Mouse (Mus musculus) T-cell, adult 2 months (primary cell): Measurements from ENCODE around the gene Apaf1.
A peak's percentile ranks its signal among the peaks of the same experiment; 100 is the strongest.

Source experiments
- DNase-seq: peaks from one replicate; pipeline ENCODE4 v3.0.0; 2022; ENCODE audit warnings: low spot score

Gene Apaf1

DNA sequence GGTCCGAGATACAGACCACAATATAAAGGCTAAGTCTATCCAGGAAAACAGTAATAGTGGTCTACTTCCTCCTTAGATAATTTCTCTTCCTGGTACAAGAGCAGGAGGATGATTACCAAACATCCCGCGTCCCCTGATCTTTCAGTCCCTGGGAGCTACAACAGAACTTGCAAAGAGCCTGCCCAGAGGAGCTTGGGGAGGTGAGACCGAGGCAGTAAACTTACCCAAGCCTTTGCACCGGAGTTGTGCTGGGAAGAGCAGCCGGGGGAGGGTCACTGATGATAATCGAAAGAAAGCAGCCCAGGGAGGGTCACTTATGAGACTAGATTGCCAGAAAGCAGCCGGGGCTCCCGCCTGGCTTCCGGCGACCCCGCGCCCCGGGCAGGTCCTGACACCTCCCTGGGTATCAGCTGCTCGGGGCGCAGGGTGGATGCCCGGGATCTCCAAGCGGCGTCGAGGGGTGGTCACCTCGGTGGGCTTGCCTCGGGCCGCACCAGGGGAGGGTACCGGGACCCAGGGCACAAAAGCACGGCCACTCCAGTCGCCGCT lies 537 bp downstream of the Apaf1 start:
- no peak for DNase-seq

DNA sequence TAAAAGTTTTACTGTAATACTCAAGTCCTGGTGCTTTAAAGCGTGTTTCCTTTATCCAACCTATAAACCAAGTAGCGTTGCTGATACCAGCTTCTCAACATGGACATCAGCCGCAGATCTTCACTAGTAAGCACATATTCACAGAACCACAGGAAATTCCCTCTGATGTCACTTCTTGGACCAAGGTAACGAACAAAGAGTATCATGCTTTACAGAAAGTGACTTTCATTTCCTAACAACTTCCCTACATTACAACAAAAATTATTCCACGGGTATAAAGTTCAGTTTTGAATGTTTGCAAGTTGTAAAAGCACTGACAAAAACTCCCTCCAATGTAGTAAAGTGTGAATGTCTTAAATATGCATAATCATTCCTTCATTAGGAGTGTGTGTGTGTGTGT lies 2.0 kb downstream of the Apaf1 start:
- DNase-seq = no peak

DNA sequence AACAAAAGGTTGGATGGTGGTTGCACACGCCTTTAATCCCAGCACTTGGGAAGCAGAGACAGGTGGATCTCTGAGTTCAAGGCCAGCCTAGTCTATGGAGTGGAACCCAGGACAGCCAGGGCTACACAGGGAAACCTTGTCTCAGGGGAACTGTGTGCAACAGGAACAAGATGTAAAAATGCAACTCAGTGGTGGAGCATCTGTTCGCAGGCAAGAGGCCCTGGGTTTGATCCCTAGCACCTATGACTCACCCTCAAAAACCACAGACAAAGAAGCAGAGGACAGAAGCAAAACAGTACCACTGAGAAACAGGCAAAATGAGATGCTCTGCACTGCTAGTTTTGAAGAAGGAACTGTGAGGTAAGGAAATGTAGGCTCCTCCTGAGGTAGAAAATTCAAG lies 5.9 kb downstream of the Apaf1 start:
- DNase-seq = no peak

DNA sequence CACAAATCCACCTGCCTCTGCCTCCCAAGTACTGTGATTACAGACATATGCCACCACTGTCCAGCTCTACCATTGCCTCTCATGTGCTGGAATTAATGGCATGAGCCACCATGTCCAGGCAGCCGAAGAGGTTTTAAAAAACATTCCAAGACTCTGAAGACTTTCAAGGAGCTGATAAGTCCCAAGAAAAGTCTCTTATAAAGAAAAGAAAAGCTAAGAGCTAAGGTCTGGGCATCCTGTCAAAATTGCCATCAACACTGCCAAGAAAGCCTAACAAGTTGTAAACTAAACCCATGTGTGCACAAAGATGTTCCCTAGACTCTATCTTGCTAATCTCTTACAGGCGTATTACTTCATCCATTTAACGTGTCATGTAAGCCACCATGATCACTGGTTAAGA lies 9.2 kb downstream of the Apaf1 start:
- no peak for DNase-seq

DNA sequence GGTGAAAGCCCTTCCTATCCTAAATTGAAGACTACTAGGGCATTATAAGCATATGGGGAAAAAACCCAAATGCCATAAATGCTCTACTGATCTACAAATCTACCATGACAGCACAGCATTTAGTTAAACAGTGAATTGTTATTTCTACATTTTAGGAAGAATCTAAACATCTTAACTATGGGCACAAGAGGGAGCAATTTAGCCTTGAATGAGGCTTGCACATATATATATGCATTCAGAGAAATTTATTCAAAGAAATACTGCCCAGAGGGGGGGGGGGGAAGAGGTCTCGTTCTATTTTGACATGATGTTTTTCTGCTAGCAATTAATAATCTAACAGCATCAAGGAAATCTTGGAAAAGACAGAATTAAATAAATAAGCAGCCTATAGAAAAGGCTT lies 10.8 kb downstream of the Apaf1 start:
- DNase-seq = peak; percentile 7

DNA sequence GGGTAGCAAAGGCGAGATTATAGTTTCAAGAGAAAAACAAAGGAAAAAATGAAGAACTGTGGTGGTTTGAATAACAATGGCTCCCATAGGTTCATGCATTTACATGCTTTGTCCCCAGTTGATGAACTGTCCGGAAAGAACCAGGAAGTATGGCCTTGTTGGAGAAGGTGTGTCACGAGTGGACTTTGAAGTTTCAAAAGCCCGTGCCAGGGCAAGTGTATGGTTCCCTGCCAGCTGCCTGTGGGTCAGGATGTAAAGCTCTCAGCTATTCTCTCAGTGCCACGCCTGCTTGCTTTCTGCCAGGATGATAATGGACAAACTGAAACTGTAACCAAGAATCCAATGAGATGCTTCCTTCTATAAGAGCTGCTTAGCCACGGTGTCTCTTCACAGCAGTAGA lies 20.2 kb downstream of the Apaf1 start:
- no peak for DNase-seq

DNA sequence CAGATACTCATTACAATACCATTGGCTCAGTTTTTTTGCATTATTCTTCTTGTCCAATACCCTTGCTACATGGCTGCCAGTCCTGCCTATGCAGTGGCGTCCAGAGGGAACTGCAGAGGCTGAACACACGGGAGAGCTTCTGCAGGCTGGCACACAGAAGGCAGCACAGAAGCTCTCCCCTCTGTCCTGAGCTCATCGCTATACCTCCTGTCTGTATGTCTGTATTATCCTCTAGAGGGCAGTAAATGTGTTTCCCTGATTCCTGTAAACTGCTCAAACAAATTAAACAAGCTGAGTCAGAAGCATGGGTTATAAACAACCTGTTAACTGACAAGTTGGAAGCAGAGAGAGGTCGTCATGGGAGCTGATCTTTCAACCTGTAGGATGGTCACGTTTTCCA lies 21.8 kb downstream of the Apaf1 start:
- DNase-seq = no peak

DNA sequence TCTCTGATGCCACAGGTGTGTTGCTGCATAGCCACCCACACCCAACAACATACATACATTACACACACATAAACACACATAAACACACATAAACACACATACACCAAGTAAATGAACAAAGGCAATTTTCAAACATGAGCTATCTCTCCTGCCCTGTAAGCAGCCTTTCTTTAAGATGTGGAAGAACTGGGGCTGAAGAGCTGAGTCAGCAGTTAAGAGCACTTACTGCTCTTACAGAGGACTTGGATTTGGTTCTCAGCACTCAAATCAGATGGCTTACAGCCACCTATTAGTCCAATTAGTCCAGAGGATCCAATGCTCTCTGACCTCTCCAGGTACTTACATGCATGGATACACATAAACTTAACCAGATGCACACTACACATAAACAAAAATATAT lies 29.8 kb downstream of the Apaf1 start:
- DNase-seq = no peak

DNA sequence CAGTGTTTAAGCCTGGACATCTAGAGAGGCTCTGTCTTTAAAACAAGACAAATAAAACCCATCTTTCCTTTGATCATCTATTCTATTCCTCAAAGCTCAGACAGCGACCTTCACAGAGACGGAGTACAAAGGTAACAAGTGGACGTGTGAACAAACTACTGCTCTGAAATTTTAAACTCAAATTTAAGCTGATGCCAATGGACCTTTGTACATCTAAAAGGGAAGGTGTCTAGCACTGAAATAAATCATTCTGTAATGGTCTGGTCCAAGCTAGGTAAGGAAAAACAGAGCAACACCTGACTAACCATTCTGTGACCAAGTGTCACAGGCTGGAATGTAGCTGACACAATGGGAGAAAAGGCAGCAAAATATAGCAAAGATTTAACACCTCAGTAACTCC lies 31.4 kb downstream of the Apaf1 start:
- no peak for DNase-seq

DNA sequence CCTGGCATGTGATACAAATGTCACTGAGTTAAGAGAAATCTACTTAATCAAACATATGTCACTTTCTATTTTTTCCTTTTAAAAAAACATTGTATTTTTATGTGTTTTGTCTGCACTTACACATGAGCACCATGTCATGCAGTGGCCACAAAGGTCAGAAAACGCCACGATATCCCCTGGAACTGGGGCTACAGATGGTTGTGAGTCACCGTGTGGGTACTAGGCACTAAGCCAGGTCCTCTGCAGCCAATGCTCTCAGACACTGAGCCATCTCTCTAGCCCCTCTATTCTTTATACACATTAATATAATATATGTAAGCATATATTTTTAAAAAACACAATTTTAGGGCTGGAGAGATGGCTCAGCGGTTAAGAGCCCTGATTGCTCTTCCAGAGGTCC lies 32.9 kb downstream of the Apaf1 start:
- DNase-seq = no peak

DNA sequence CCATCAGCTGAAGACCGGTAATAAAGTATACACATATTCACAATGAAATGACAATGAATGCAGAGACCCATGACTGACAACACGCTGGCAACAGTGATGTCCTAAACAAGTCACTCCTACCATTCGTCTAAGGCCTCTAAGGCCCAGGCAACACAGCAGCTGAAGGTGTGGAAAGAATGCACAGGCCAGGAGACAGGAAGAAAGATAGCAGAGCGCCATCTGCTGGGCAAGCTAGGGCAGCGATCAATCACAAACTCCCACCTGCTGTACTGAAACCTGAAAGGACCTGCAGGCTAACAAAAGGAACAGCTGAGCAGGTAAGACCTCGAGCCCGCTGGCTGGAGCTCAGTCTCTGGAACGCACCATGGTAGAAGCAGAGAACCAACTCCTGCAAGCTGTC lies 48.6 kb downstream of the Apaf1 start:
- peak; percentile 53 for DNase-seq

DNA sequence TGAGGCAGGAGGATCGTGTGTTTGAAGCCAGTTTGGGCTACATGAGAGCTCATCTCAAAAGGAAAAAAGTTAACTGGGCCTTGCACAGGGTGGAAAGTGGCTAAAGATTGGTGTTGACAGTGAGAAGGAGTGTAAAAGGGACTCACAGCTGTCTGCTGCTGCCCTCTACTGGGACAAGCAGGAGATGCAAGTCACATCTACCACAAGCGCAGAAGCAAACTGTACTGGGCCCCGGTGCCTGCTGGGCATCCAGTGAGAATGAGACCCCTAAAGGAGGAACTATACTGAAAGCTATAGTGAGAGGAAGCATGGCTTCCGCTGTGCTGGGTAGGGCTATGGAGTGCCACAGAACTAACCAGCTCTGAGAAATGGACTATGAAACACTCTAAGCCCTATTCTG lies 50.2 kb downstream of the Apaf1 start:
- peak; percentile 39 for DNase-seq

DNA sequence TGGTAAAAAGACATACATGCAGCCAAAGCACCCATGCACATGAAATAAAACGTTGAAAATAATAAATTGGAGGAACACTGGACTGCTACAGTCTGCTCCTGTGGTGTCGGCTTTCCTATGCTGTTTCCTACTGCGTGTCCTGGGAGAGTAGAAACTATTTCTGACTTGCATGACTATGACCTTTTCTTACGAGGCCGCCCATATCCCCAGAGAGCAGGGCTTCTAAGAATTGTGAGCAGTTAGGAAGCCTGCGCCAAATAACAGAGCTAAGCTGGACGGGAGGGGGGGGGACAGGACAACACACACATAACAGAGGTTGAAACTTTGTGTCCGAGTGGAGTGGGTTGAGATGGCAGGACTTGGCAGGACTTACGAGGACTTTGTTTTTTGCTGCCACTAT lies 51.4 kb downstream of the Apaf1 start:
- no peak for DNase-seq

DNA sequence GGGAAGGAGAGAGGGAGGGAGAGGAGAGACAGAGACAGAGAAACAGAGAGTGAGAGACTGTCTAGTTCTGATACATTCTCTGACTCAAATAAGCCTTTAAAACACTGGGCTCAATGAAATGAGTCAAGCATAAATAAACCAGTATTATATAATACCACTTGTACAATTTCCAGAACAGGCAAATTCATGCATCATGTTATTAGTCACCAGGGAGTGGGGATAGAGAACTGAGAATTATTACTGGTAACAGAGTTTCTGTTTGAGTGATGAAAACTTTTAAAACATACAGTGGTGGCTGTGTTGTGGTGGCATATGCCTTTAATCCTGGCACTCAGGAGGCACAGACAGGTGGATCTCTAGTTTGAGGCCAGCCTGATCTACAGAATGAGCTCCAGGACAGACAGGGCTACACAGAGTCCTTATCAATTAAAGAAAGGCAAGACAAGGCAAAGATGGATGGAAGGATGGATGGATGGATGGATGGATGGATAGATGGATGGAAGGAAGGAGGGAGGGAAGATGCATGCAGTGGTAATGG lies 53.5 kb downstream of the Apaf1 start:
- no peak for DNase-seq

DNA sequence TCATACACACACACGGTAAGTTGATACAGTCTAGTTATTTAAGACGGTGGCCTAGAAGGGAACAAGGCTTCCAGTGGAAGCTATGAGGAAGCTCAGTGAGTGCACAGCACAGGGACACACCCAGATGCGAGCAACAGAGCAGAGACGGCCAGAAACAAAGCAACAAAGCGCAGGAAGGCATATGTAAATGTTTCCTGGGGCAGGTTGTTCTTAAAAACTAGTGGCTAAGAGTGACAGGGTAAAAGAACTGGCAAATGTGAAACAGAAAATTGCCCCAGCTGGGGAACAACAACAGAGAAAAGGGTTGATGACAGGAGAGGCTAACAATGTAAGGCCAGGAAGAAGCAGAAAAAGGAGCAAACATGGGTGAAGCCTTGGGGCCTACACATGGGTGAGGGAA lies 54.6 kb downstream of the Apaf1 start:
- DNase-seq = no peak

DNA sequence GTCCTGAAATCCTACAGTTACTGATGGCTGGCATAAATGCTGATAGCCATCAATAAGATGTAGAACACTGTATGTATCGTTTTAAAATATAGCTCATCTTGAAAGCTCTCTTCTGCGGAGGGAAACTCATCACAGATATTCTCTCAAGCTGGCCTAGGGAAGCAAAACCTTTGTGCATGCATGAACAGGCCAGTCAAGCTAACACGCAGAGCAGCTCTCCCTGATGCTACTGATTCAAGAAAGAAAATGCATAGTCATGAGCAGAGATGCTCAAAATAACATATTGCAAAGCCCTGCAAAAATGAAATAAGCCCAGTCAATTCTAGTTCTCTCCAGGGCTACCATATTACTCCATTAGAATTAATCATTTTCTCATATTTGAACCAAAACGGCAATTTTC lies 55.1 kb downstream of the Apaf1 start:
- DNase-seq = no peak

DNA sequence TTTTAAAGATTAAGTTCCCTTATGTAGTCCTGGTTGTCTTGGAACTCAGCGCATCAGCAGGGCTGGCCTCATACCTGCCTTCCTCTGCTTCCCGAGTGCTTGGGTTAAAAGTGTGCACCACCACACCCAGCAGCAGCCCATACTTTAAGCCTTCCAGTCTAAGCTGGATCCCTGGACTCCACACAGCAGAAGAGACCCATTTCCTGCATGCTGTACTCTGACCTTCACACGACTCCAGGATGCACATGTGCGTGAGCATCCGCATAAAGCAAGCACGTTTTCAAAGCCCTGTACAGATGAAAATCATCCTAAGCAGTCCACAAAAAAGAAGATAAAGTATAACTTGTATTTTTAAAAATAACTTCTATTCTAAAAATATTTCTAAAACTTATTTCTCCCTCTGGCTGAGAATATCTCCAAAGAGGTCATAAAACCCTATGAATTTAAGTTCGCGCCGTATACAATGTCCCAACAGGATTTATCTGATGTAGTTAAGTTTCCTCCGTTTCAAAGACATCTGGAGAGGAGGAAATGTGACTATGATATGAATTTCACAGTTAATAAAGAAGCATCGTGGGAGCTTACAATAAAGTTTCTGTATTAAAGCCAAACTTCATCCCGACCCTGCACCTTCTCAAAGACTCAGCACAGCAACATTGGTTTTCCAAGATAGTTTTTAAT lies 76.6 kb downstream of the Apaf1 start:
- no peak for DNase-seq

DNA sequence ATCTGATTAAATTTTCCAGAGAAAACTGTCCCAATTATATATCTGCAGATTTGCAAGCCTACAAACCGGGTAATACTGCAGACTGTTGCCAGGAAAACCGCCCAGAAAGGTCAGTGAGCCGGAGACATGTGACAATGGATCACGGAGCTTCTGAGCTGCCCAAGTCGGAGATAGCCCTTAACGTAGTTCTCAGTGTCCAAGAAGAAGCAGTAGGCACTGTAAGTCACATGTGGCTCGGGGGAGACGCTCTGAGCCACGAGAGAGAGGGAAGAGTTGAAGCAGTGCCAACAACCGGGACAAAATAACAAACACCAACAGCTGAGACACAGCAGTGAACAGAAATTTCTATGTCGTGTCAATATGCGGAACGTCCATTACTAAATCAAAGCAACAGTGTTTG lies 81.1 kb downstream of the Apaf1 start:
- DNase-seq = no peak

DNA sequence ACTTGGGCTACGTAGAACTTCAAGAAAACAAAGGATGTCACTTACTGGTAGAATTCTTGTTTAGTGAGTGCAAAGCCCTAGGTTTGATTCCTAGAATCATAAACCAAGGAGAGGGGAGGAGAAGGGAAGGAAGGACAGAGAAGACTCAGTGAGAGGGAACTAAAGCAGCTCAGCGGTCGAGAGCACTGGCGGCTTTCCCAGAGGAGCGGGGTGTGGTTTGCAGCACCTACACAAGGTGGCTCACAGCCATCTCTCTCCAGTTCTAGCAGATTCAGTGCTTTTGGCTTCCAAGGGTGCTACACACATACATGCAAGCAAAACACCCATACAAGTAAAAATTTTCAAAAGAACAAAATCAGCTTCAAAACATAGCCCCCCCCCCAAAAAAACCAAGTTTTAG lies 82.7 kb downstream of the Apaf1 start:
- no peak for DNase-seq

DNA sequence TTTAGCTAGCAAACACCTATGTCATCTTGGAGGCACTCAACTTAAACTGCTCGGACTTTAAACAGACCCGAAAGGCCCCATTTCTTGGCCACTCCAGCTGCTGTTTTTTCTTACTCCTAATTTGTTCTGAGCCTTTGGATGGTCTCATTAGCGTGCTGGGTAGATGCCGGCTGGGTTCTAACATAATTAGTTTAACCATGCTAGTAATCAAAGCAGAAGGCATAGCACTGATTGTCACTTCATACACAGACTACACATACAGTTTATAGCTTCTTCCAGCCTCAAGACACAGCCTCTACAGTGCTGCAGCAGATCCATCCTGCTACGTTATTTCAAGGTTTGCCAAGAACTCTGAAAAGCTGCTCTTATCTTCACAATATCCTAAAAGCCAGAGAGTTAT lies 88.7 kb downstream of the Apaf1 start:
- no peak for DNase-seq

DNA sequence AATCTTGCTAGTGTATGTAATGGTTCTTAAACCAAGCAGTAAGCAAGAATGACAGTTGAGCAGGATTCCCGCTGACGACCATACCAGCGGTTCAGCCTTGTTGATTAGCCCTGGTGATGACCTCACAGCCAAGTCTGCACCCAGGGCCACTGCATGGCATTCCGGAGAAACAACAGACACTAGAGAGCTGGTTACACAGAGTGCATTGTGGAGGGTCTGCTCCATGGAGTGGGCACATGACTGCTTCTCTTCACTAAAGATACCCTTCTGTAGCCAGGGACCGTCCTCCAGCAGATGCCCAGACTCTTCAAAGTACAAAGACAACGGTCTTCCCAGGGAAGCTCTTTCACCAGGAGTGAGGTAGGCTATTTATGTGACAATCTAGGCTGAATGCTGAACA lies 90.3 kb downstream of the Apaf1 start:
- DNase-seq = no peak

DNA sequence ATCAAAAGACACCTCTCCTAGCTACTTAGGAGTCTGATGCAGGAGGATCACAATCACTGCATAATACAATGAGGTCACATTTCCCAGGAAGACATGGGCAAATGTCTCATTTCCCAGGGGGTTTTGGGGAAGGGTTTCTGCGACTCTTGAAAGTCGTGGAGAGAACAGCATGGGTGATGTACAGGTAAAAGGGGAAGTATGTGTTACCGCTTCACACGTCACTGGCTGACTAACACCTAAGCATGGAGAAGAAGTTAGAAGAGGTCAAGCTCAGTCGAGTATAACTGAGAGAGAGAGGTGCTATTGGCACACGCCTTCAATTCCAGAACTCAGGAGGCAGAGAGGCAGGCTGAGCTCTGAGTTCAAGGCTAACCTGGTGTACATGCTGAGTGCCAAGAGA lies 92.2 kb downstream of the Apaf1 start:
- no peak for DNase-seq

DNA sequence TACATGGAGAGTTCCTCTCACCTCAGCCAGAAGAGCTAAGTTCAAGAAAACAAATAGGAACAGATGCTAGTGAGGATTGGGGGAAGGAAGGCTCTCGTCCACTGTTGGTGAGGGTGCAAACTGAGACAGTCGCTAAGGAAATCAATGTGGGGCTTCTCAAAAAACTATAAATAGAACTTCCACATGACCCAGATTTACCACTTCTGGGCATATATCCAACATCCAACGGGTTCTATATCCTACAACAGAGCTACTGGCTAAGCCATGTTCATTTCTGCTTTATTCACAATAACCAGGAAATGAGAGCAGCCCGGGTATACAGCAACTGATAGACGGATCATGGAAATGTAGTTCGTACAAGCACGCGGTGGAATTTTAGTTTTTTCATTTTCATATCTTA lies 99.5 kb downstream of the Apaf1 start:
- DNase-seq = no peak

DNA sequence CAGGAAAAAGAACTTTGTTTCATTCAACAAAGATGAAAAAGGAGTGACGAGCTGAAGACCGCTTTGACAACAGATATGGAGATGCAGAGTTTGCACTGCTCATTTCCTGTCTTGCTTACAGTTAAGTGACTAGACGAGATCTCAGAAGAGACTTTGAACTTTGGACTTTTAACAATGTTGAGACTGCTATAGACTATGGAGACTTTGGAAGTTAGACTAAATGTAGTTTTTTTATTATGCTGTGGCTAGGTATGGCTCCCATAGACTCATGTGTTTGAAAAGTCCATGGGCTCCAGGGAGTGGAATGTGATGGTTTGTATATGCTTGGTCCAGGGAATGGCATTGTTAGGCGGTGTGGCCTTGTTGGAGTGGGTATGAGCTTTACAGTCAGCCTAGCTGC lies 100.8 kb downstream of the Apaf1 start:
- DNase-seq = no peak
